Mouse (Mus musculus) right cerebral cortex, adult 18-20 months (tissue): Measurements from ENCODE around the gene Rbm8a.

Experiments used
- DNase-seq: peaks from one replicate; pipeline ENCODE4 v3.0.0; 2022; ENCODE audit warnings: mixed read lengths

Gene Rbm8a

GRCm38 (mm10) chr3:96629729-96630600 is at the start of gene Rbm8a:
TSS of gene Rbm8a (plus strand) at chr3:96629933.
- DNase-seq: peak; percentile 98

DNA sequence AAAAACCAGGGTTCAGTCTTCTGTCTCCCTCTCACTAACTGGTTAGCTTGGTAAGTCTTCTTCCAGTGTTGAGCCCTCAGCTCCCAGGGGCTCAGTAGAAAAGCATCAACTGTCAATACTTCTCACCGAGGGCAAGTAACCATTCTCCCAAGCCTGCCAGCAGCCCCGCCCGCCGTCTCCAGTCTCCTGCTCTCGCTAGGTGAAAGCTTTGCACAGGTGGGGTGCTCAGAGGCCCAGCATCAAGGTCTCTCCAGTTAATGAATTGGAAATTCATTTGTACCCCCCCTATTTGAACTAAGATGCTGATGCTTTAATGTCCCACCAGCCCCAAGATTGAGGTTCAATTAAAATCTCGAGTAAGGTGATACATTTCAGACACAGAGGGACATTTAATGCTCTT is 48.6 kb upstream of the Rbm8a start:
- no peak for DNase-seq

- no peak for DNase-seq
Observed at GRCm38 (mm10) chr3:96581771-96582515, 47.8 kb upstream of the Rbm8a start.

DNA sequence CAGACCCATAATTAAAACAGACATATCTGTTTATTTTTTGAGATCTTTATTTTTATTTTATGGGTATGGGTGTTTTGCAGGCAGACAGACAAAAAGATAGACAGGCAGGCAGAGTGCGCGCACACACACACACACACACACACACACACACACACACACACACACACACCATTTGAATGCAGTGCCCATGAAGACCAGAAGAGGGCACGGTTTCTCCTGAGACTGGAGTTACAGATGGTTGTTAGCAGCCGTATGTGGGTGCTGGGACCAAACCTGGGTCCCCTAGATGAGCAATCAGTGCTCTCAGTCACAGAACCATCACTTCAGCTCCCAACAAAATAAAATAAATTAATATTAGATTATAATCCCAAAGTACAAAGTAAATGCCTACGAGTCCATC is 46.3 kb upstream of the Rbm8a start:
- DNase-seq: no peak

- no peak for DNase-seq
Observed at GRCm38 (mm10) chr3:96590657-96591056, 39.1 kb upstream of the Rbm8a start.

DNA sequence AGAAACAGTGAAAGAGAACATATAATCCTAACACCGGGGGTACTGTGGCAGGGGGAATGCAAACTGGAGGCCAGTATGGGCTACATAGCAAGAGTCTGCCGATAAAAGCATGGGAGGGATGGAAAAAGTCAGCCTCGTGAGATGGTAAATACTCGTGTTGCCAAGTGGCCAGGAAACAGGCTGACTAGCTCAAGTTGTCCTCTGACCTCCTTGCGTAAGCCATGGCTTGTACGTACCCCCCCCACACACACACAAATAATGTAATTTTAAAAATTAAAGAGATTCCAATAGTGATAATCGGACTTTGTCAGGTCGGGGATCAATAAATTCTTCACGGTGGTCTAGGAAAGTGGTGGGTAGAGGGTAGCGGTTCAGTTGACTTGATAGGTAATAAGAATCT is 36.4 kb upstream of the Rbm8a start:
- no peak for DNase-seq

GRCm38 (mm10) chr3:96593790-96594560 is 35.8 kb upstream of the Rbm8a start, which contains the start of gene Polr3gl:
TSS of gene Polr3gl (minus strand) at chr3:96594181.
- peak; percentile 96 for DNase-seq

DNA sequence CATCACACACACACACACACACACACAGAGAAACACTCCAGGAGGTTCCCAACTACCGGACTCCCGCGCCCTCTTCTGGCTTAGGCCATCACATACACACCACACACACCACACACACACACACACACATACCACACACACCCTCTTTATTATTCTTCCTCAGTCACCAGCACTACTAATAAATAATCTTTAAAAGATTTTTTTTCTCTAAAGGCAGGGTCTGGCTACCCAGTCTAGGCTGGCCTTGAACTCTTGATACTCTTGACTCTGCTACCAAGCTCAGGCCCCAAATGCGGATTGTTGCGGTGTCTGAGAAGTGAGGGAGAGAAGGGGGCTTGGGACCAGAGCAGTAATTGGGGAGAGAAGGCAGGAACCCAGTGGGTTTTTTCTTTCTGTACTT is 34.9 kb upstream of the Rbm8a start:
- DNase-seq: no peak

DNA sequence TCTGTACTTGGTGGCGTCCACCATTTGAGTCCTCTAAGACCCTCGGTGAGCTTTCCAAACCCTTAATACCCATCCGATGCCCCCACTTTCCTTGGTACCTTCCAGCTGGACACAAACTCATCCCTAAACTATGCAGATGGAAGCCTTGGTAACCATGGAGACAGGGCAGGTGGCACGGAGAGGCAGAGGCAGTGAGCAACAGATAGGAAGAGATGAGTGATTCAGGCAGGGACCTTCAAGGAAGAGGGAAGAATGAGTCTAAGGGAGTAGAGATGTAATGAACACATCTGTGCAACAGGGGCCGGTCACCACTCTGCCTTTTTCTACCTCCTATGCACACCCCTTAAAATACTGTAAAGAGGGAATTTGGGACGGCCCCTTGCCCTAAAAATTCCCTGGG is 34.1 kb upstream of the Rbm8a start:
- DNase-seq: peak; percentile 72

- peak; percentile 87 for DNase-seq
Observed at GRCm38 (mm10) chr3:96596228-96596707, 33.5 kb upstream of the Rbm8a start, which contains the start of gene Ankrd34a. TSS of gene Ankrd34a (plus strand) at chr3:96596636.

GRCm38 (mm10) chr3:96596855-96597254 is 32.9 kb upstream of the Rbm8a start:
- peak; percentile 40 for DNase-seq

GRCm38 (mm10) chr3:96597435-96597891 is 32.3 kb upstream of the Rbm8a start:
- peak; percentile 48 for DNase-seq

DNA sequence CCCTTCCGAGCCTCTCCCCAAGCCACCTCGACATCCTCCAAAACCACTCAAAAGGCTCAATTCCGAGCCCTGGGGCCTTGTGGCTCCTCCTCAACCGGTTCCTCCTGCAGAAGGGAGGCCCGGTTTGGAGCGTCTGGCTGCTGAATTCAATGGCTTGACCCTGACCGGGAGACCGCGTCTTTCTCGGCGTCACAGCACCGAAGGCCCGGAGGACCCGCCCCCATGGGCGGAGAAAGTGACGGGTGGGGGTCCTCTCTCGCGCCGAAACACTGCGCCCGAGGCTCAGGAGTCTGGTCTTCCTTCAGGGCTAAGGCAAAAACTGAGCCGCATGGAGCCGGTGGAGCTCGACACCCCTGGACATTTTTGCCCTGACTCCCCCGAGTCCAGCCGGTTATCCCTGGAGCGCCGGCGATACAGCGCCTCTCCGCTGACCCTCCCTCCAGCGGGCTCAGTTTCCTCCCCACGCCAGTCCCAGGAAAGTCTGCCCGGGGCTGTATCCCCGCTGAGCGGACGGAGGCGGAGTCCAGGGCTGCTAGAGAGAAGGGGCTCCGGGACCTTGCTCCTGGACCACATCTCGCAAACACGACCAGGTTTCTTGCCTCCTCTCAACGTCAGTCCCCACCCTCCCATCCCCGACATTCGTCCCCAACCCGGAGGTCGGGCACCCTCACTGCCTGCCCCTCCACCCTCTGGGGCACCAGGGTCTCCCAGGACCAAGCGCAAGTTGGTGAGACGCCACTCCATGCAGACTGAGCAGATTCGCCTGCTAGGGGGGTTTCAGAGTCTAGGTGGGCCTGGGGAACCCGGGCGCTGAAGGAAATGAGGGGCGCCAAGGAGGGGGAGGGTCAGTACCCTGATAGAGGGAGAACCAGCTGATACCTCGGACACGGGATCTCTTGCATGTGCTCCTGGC is 31.3 kb upstream of the Rbm8a start:
- peak; percentile 56 for DNase-seq

DNA sequence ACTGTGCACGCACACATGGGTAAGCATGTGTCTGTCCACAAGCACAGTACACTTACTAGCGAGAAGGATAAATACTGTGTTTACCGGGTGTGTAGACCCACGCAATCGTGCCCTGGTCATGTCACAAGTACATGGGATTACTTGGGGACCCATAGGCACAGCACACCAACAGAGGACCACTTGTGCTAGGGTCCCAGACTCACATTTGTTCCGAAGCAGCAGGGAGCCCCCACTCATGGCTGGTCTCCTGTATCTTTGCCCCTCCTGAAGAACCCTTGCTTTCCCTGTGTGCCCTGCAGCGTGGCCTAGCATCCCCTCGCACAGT is 30.7 kb upstream of the Rbm8a start:
- no peak for DNase-seq

GRCm38 (mm10) chr3:96599411-96599810 is 30.3 kb upstream of the Rbm8a start:
- no peak for DNase-seq

DNA sequence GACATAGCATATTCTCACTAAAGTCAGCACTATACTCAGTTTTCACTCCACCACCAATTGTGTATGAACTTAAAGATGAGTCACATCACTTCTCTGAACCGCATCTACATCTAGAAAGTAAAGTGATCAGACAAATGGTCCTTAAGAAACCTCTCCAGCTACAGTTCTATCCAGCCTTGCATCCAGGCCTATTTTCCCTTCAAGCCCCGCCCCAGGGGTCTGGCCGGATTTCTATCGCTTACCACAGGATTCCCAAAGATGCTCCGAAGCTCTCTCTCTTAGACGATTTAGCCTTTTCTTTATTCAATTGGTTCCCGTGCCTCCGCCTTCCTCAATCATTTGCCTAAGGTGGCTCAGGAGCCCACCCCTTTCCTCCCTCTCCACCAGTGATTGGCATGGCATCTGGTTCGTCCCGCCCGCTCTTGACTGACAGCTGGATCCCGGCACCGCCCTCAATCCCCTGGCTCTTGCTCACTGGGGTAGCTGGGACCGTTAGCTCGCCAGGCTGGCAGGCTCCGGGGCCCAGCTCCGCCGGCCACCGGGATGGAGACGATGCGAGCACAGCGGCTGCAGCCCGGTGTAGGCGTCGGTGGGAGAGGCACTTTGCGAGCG is 29.0 kb upstream of the Rbm8a start, which contains the start of gene Lix1l:
Gene Lix1l (plus strand): TSS at position 511 of the 612 bp plus-strand sequence.
- peak; percentile 96 for DNase-seq

DNA sequence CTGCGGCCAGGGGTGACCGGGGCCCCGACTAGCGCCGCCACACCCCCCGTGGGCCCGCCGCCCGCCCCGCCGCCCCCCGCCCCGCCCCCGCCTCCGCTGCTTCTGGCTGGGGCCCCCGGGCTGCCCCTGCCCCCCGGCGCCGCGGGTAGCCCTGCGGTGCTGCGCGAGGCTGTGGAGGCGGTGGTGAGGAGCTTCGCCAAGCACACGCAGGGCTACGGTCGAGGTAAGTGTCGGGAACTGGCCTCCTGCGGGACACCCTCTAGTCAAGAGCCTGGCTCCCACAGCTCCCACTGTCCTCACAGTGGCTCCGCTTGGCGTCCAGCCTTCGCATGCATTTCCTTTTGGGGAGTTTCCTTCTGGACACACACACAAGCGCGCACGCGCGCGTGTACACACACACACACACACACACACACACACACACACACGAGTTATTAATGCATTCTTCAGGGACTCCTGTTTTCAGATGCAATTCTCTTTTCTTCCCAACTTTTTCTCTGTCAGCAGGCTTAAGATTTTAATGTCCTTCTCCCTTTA is 28.4 kb upstream of the Rbm8a start:
- DNase-seq: peak; percentile 72

DNA sequence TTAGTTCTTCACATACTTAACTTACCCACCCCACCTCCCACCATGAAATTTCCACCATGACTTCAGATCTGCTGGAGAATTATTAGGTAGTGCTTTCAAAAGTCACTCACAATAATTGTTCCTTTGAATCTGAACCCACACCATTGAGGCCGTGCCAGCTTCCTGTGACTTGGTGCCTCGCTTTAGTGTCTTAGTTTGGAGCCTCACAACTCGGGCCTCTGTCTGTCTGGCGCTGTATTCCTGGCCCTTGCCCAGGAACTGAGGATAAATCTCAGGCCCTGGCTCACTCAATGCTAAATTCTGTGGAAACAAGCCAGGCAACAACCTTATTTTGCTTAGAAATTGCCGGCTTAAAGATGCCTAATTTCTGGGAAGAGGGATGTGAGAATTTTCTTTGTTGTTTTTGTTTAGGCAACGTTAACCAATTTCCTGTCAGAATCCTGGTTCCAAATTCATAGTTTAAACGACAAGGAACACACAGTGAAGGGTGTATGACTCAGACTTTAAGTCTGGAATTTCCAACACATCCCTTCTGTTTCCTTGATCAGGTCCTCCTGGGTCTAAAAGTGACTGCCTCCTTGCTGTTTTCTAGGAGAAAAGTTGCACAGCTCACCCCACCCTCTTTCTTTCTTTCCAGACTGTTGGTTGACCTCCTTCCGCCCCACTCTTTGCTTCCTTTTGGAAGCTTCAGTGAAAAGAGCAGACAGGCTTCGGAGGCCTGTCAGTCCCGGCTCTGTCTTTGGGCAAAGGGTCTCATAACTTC is 27.6 kb upstream of the Rbm8a start:
- peak; percentile 28 for DNase-seq

- no peak for DNase-seq
Observed at GRCm38 (mm10) chr3:96602704-96603084, 27.0 kb upstream of the Rbm8a start.

DNA sequence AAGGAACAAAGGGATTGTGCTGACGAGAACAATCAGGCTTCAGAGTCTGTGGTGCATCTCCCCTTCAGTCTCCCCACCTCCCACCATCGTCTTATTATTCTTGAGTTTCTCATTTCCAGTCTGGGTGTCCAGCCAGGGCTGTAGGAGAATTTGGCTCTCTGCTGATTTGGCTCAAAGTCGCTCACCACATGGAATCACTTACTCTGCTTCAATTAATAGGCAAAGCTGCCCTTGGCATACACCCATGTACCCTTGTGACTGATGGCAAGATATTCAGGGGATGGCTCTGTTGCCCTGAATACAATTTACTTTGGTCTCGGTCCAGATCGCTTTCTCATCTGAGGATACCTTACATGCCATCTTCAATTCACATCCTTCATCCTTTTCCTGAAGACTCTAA is 26.4 kb upstream of the Rbm8a start:
- DNase-seq: no peak
